Mouse (Mus musculus): ENCODE results near the gene Rad9a. TPM values are rescaled to one million over a fixed set of nuclear protein-coding genes. Genes with fewer than 3 reads are reported as not detected.
A peak's percentile ranks its signal among the peaks of the same experiment; 100 is the strongest.

Gene Rad9a
- polyA plus RNA-seq, 1 experiment = 27.2 TPM

- no peak overlapping the region for H3K27ac ChIP-seq (ENCODE audit: insufficient read depth, low read depth, low read length)
- no peak overlapping the region for H3K4me3 ChIP-seq (ENCODE audit: insufficient read depth, low read length)
- TF ChIP-seq POLR2A (IDR thresholded peaks at IDR 0.05; ENCODE audit: borderline replicate concordance, low read depth, low read length) (no peak), CTCF (IDR thresholded peaks at IDR 0.05; ENCODE audit: low read depth, low read length) (no peak)
- H3K4me1 ChIP-seq (ENCODE audit: control insufficient read depth, insufficient read depth, low read length) = no peaks in the 10 kb centered on the region
Observed at GRCm38 (mm10) chr19:4155223-4156072, 46.0 kb downstream of the Rad9a start.

DNA sequence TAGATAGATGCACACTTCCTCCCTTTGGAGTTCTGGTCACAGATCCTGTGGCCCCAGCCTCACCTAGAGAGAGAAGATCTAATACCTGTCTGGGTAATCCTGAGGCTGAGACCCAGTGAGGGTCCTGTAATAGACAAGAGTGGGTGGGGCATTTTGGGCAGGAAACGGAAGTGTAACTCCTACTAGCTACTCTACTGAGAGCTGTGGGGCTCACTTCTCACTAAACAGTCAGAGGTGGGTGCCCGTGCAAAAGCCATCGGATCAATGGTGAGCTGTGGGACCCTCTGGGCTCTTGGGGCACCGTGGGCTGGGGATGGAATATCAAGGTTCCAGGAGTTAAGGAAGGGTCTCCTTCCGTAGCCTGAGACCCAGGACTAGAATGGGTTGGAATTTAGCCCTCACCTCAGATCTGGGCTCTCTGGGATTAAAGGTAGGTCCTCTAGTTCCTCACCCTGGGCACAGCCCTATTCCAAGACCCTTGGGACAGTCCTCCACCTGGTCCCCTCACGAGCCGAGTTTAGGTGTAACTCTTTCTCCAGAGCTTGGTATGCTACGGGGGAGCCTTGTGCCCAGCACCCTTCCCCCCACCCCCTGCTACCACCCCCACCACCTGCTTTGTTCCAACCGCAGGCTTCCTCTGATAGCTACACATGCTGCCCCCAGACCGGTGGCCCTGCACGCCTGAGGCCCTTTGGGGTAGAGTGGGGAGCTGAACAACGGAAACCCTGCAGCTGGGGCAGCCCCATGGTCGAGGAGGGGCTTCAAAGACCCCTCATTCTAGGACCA, 46.8 kb downstream of the Rad9a start:
- Histone ChIP-seq H3K4me1 (ENCODE audit: control insufficient read depth, insufficient read depth, low read length) (peaks cover 7% of the 10 kb centered on the region), H3K4me3 (ENCODE audit: insufficient read depth, low read length) (no peak overlapping the region), H3K27ac (ENCODE audit: insufficient read depth, low read depth, low read length) (no peak overlapping the region)
- no peak for TF ChIP-seq POLR2A (IDR thresholded peaks at IDR 0.05; ENCODE audit: borderline replicate concordance, low read depth, low read length)
- TF ChIP-seq CTCF (IDR thresholded peaks at IDR 0.05; ENCODE audit: low read depth, low read length) = no peak

GRCm38 (mm10) chr19:4153232-4153654, 48.2 kb downstream of the Rad9a start, which contains the start of gene Ptprcap:
Gene Ptprcap (plus strand): TSS chr19:4153604.
- Histone ChIP-seq H3K4me3 (ENCODE audit: insufficient read depth, low read length) (no peak within 1 kb of the TSS), H3K4me1 (ENCODE audit: control insufficient read depth, insufficient read depth, low read length) (peaks cover 8% of the 10 kb centered on the region), H3K27ac (ENCODE audit: insufficient read depth, low read depth, low read length) (no peak within 1 kb of the TSS)
- TF ChIP-seq POLR2A (IDR thresholded peaks at IDR 0.05; ENCODE audit: borderline replicate concordance, low read depth, low read length) (no peak), CTCF (IDR thresholded peaks at IDR 0.05; ENCODE audit: low read depth, low read length) (no peak)

DNA sequence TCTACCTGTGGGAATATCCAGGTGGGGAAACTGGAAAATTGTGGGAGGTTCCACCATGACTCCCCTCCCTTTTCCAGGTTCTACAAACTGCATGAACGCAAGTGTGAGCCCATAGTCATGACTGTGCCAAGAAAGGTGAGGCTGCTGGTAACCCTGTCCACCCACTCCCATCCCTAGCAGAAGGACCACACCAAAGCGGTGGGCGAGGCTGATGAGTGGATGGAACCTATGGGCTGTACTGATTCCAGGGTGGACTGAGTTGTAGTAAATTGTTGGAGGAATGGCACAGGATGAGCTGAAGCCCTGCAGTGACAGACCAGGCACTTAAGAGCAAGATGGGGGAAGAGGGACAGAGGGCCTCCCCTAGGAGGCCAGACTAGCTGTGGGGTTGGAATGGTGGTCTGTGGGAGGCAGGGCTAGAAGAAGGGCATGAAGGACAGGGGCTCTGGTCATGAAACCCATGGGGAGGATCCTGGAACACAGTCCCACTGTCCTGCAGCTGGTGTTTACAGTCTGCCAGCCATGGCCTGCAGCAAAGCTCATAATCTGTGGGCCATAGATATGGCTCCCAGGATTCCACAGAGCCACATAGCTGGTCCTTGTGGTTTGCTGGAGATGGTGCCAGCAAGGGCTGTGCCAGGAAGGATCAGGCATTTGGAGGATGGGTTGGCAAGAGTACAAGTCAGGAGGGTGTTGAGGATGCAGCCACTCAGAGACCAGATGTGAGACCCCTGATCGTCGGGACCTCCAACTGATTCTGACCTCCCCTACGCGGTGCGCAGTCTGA, 48.8 kb downstream of the Rad9a start:
- Histone ChIP-seq H3K4me3 (ENCODE audit: insufficient read depth, low read length) (no peak overlapping the region), H3K27ac (ENCODE audit: insufficient read depth, low read depth, low read length) (no peak overlapping the region), H3K4me1 (ENCODE audit: control insufficient read depth, insufficient read depth, low read length) (peaks cover 14% of the 10 kb centered on the region)
- no peak for TF ChIP-seq CTCF (IDR thresholded peaks at IDR 0.05; ENCODE audit: low read depth, low read length)
- no peak for TF ChIP-seq POLR2A (IDR thresholded peaks at IDR 0.05; ENCODE audit: borderline replicate concordance, low read depth, low read length)

DNA sequence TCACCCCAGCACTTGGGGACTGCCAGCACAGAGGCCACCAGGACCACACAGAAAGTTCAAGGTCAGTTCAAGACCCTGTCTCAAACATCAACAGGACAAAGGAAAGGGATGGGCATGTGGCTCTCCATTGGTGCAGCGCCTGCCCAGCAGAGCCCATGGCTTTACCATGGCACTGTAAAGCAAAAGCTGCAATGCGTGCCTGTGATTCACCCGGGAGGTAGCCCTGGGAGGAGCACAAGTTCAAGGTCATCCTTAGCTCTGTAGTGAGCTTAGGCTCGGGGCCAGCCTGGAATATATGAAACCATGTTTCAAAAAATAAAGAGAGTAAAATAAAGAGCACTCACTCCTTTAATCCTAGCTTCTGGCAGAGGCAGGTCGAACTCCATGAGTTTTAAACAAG, 49.6 kb downstream of the Rad9a start:
- Histone ChIP-seq H3K27ac (ENCODE audit: insufficient read depth, low read depth, low read length) (no peak overlapping the region), H3K4me1 (ENCODE audit: control insufficient read depth, insufficient read depth, low read length) (peaks cover 20% of the 10 kb centered on the region), H3K4me3 (ENCODE audit: insufficient read depth, low read length) (no peak overlapping the region)
- no peak for TF ChIP-seq POLR2A (IDR thresholded peaks at IDR 0.05; ENCODE audit: borderline replicate concordance, low read depth, low read length)
- TF ChIP-seq CTCF (IDR thresholded peaks at IDR 0.05; ENCODE audit: low read depth, low read length) = no peak

DNA sequence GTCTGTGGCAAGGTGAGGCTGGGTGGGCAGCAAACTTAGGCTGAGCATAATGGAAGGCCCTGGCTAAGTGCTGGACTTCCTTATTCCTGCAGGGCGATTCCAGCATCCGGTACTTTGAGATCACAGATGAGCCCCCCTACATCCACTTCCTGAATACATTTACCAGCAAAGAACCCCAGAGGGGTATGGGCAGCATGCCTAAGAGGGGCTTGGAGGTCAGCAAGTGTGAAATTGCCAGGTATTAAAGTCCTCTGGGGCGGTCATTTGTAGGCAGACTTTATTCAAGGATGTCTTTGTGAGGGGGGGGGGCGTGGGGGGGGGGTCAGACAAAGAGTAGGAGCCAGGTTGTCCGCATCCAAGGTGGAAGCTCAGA, 50.0 kb downstream of the Rad9a start:
- no peak for TF ChIP-seq POLR2A (IDR thresholded peaks at IDR 0.05; ENCODE audit: borderline replicate concordance, low read depth, low read length)
- no peak for TF ChIP-seq CTCF (IDR thresholded peaks at IDR 0.05; ENCODE audit: low read depth, low read length)
- no peak overlapping the region for H3K27ac ChIP-seq (ENCODE audit: insufficient read depth, low read depth, low read length)
- H3K4me3 ChIP-seq (ENCODE audit: insufficient read depth, low read length) = no peak overlapping the region
- H3K4me1 ChIP-seq (ENCODE audit: control insufficient read depth, insufficient read depth, low read length) = peaks cover 24% of the 10 kb centered on the region

DNA sequence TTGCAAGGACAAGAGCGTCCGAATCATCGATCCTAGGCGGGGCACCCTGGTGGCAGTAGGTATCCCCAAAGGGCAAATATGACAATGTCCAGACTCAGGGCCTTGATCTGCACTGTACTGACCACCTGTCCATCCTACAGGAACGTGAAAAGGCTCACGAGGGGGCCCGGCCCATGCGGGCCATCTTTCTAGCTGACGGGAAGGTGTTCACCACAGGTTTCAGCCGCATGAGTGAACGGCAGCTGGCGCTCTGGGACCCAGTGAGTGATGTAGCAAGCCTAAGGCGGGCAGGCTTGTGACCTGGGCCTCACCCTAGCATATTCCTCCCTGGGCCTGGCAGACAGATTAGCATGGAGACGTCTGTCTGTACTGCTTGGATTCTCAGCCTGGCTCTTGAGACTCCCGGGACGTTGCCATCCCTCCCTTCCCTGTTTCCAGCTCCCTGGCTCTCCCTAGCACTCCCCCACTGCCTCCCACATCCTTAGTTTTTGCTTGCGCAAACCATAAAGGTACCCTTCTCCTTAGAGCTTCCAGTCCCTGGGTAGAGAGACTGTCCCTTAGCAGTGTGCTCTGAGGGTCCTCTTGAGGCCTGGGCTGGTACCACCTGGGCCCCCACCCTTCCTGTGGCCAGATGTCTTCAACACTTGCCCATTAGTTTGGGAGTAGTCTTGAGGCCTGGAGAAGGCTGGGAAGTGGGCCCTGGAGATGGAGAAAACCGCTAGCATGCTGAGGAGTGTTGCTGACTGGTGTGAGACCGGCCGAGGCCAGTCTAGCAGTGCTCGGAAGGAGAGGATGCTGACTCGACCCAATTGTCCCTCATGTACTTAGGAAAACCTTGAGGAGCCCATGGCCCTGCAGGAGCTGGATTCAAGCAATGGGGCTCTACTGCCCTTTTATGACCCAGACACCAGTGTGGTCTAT, 50.6 kb downstream of the Rad9a start:
- Histone ChIP-seq H3K4me3 (ENCODE audit: insufficient read depth, low read length) (no peak overlapping the region), H3K27ac (ENCODE audit: insufficient read depth, low read depth, low read length) (no peak overlapping the region), H3K4me1 (ENCODE audit: control insufficient read depth, insufficient read depth, low read length) (peaks cover 29% of the 10 kb centered on the region)
- TF ChIP-seq POLR2A (IDR thresholded peaks at IDR 0.05; ENCODE audit: borderline replicate concordance, low read depth, low read length) = no peak
- TF ChIP-seq CTCF (IDR thresholded peaks at IDR 0.05; ENCODE audit: low read depth, low read length) = no peak

DNA sequence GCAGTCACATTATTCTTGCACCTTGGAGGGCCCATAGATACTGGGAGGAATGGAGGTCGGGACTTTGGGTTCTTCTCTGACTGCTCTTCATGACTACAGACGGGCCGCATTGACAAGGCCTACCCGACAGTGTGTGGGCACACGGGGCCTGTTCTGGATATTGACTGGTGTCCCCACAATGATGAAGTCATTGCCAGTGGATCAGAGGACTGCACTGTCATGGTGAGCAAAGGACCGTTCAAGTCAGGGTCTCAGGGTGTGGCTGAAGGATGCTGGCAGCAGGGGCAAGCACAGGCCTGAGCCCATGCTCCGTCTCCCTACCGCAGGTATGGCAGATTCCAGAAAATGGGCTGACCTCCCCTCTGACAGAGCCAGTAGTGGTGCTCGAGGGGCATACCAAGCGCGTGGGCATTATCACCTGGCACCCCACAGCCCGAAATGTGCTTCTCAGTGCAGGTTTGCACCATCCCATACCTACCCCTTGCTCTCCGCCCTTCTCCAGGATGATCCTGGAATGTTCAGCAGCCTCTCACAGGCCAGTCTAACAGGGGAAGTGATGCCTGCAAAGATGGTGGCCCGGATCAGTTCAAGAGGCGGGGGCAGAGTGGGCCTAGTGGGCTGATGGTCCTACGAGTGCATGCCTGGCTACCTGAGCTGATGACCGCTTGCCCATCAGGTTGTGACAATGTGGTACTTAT, 51.5 kb downstream of the Rad9a start:
- H3K27ac ChIP-seq (ENCODE audit: insufficient read depth, low read depth, low read length) = no peak overlapping the region
- TF ChIP-seq POLR2A (IDR thresholded peaks at IDR 0.05; ENCODE audit: borderline replicate concordance, low read depth, low read length) = no peak
- no peak for TF ChIP-seq CTCF (IDR thresholded peaks at IDR 0.05; ENCODE audit: low read depth, low read length)
- H3K4me3 ChIP-seq (ENCODE audit: insufficient read depth, low read length) = peak overlapping the region; percentile 60
- H3K4me1 ChIP-seq (ENCODE audit: control insufficient read depth, insufficient read depth, low read length) = peaks cover 37% of the 10 kb centered on the region

All from bone marrow macrophage, adult 2 months (primary cell).